Mouse (Mus musculus): Measurements from ENCODE around the gene Serping1.
A peak's percentile ranks its signal among the peaks of the same experiment; 100 is the strongest.

Serping1 gene

DNA sequence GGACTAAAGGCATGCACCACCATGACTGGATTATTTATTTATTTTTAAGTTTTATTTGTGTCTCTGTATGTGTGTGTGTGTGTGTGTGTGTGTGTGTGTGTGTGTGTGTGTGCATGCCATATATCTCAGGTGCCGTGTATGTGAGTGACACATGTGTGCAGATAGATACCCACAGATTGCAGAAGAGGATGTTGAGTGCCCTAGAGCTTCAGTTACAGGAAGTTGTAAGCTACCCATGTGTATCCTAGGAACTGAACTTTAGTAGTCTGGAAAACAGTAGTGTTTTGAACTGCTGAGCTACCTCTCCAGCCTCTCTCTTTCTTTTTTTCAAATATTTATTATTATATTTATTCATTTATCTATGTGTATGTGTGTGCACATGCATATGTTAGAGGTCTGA lies 8.1 kb upstream of the Serping1 start:
- DNase-seq (ENCODE audit: low read depth, low spot score) = no peak

DNA sequence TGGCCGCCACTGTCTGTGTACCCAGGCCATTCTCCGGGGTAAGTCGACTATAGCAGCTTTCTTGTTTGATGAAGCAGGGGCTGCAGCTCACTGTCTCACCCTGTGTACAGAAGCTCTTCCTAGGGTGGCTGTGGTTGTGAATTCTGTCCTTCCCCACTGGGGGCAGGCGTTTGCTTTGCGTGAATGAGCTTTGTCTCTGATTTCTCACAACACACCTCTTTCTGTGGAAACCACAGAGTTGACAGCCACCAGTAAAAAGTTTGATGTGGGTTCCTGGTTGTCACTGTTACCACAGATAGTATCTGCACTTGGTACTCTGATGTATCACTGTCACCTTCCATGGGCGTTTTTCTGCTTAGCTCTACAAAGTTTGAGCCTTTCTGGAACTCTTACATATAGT lies 4.0 kb upstream of the Serping1 start:
- peak; percentile 67 for DNase-seq (ENCODE audit: low read depth, low spot score)

DNA sequence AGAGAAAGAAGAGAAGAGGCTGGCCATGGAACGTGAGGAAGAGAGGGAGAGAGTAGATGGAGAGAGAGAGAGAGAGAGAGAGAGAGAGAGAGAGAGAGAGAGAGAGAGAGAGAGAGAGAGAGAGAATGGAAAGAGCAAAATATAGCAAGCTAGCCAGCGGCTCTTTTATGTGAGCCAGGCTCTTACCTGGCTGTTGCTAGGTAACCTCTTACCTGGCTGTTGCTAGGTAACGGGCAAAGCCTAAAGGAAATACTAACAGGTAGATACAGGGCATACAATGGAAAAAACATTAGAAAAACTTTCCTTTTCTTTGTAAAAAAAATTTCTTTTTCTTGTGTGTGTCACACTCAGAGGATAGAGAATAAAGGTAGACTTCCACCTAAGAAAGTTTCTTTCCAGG lies 2.5 kb upstream of the Serping1 start:
- DNase-seq (ENCODE audit: low read depth, low spot score) = no peak

DNA sequence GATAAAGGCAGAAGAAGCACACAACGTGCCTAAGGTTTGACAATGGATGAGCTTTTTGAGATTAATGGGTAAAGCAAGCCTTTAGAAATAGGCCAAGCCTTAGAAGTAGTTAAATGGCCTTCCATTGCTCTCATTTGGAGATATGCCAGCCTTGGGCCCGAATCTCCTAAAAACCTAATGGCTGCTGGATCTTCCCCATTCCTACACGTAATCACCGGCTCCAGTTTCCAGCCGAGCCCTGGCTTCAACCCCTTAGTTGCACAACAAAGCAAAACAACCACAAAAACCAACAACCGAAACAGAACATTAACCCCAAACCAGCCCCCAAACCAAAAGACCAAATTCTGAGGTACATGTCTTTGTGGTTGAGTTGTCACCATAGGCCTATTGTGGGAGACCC lies 421 bp upstream of the Serping1 start:
- DNase-seq (ENCODE audit: low read depth, low spot score) = no peak

DNA sequence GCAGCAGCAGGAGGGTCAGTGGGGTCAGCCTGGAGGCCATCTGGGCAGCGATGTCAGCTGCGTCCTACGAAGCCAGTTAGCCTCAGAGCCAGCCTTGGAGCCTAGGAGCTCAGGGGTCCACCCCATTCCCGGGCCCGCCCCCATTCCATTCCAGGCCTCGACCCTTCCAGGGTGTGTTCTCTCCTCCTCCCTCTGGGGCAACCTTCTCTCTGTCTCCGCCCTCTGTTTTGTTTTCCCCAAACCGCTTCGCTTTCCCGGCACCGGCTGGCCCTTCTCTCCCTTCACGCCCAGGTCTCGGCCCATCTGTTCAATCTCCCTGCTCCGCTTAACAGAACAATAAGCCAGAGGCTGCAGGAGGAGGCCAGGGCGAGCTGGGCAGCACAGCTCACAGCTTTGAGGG lies 493 bp downstream of the Serping1 start:
- DNase-seq (ENCODE audit: low read depth, low spot score) = peak; percentile 86

DNA sequence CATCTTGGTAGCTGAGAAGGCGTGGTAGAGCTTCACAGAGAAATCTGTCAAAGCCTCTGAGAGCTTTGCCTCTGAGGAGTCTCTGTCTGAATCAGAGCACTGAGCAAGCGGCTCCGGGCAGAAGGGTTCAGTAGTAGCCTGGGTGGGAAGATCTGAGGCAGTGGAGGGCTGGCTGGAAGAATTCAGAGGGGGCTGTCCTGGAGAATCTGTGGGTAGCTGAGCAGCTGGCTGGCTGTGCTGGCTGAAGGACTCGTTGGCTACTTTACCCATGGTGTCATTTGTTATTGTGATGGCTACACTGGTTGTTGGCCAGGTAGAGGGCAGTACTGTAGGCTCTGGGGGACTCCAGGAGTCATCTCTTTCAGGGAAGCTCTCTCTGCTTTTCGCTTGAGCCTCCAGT lies 2.0 kb downstream of the Serping1 start:
- DNase-seq (ENCODE audit: low read depth, low spot score) = no peak

DNA sequence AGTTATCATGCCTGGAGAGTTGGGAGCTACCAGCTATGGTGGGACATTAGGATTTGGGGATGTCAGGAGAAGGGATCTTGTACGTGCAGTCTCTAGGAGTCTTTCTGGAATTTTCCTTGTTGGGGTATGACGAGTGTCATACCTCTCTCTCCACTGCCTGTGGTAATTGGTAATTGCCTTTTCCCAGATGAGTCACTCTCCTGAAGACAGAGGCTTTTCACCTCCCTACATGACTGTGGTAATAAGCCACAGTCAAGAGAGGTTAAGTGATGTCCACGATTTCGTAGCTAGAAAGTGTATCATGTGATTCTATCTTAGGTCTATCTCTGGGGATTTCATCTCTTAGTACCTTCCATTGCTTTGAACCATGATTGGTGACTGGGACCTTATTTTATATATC lies 2.8 kb downstream of the Serping1 start:
- no peak for DNase-seq (ENCODE audit: low read depth, low spot score)

DNA sequence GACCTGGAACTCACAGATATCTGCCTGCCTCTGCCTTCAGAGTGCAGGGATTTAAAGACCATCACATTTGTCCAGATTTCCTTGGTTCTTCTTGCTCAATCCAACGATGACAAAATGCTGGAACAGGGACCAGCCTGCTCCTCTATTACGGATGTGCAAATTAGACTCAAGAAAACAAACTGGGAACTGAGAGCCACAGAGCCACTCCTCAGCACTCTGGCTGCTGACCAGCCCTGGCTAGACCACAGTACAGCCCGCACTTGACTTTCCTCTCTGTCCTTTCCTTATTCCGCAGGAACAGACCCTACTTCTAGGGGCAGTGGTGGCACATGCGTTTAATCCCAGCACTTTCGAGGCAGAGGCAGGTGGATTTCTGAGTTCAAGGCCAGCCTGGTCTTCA lies 4.7 kb downstream of the Serping1 start:
- no peak for DNase-seq (ENCODE audit: low read depth, low spot score)

DNA sequence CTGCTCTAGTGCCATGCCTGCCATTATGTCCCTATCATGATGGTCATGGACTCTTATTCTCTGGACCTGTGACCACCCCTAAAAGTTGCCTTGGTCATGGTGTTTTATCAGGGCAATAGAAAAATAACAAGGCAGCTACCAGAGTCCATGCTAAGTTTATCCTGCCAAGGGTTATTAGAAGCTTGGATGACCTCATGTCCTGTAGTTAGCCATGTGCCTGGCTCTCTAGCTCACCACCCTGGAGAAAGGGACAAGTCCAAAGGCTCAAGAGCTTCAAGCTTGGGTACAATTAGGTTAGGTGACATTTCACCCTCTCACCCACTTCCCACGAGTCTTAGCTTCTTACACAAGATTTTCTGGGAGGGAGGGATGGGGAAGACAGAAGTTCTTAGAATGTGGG lies 12.4 kb downstream of the Serping1 start:
- DNase-seq (ENCODE audit: low read depth, low spot score) = no peak

DNA sequence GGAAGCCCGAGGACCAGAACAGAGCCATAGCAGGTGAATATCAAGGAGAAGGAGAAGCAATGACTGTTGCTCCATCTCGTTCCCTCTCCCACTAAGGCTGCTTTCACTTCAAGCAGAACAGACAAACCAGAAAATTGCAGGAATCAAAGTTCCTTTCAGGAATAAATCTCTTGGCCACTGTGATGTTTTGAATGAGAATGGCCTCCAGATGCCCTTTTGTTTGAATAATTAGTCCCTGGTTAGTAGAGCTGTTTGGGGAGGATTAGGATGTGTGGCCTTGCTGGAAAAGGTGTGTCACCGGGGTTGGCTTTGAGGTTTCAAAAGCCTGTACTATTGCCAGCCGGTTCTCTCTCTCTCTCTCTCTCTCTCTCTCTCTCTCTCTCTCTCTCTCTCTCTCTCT lies 12.9 kb downstream of the Serping1 start:
- DNase-seq (ENCODE audit: low read depth, low spot score) = peak; percentile 71

DNA sequence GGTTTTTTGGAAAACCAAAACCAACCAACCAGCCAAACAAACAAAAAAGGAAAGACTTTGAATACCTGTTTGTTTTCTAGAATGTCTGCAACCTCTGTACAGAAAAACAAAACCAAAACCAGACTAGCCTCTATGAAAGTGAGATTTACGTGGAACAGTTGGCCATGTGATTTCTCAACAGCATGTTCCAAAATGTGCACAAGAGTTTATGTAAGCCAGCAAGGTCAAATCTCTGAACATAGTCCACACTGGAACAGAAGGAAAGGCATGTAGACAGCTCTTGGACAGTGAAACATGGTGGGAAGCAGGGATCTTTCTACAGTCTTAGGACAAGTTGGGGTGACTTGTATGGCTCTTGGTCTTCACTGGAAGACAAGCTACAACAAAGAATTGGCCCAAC lies 13.4 kb downstream of the Serping1 start:
- no peak for DNase-seq (ENCODE audit: low read depth, low spot score)

DNA sequence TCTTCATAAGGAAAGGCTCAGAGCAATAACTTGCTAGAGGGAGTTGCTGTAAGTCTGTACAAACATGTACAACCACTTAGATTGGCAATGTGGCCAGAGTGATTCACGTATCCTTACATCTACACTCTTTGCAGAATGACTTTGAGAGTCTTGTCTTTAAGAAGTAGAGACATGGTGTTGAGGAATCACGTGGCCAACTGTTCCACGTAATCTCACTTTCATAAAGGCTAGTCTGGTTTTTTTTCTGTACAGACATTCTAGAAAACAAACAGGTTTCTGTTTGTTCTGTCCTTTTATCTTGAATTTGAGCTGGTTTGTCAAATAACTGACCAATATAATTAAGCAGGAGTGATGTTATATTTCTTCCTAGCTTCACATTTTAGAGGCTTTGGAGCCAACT lies 13.9 kb downstream of the Serping1 start:
- DNase-seq (ENCODE audit: low read depth, low spot score) = no peak

DNA sequence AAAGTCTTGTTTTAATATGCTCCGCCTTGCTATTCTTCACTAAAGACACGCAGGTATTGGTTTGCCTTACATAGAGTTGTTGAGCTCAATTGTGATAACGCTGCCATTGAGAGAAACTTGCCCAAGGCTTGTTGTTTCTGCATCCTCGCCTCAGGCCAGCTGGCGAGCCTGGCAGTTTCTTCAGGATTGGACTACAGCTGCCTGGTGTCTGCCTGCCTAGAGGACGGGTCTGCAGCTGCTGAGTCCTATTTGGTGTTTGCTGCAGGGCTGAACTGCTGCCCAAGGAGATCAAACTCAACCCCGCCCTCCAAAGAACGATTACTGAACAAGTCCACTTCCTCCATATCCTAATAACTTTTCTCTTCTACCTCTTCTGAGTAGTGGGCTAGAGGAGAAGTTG lies 14.5 kb downstream of the Serping1 start:
- DNase-seq (ENCODE audit: low read depth, low spot score) = no peak

DNA sequence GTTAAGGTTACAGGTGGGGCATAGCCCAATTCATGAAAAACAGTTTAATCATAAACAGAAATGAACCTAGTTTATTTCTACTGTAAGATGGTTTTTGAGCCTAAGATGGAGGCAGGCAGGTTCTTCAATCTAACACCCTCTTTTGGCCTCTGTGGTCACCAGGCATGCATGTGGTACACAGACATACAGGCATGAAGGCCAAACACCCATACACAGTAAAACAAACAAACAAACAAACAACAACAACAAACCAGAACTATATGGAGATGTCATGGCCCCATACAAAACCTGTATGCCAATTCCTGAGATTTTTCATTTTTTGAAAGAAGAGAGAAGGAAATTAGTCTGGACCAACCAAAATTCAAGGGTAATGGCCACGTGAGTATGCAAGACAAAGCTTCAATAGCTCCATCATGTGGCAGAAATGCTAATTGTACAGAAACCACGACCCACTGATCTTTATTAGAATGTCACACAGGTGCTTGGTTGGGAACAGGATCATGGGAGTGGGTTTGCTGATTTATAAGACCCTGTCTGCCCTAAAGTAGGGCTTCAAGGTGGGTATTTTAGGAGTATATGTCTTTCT lies 16.6 kb downstream of the Serping1 start:
- DNase-seq (ENCODE audit: low read depth, low spot score) = peak; percentile 65

DNA sequence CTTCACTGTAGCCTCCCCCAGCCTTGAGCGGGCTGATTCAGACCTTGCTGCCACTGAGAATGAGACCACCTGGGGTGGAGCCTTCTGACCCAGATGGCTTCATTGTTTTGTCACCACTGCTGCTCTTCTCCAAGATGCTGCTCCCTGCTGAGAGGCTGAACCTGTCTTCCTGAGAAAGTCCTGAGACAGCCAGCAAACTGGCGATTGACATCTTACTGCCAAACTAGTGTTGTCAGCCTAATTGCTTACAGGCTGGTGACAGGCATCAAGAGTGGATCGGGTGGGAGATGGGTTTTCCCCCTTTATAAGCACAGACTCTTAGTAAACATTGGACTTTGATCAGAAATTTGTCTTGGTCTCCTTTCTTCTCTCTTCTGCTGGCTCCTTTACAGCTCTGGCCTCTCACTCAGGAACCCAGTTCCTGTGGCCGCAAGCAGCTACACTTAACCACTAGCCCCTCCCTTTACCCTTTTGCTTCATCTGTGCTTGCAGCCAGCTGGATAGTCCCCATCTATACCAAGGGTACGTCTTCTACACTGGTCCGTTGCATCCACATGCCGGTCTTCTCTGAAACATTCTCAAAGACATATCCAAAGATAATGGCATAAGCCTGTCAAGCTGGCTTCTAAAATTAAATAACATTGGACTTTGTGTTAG lies 18.1 kb downstream of the Serping1 start:
- DNase-seq (ENCODE audit: low read depth, low spot score) = peak; percentile 57

DNA sequence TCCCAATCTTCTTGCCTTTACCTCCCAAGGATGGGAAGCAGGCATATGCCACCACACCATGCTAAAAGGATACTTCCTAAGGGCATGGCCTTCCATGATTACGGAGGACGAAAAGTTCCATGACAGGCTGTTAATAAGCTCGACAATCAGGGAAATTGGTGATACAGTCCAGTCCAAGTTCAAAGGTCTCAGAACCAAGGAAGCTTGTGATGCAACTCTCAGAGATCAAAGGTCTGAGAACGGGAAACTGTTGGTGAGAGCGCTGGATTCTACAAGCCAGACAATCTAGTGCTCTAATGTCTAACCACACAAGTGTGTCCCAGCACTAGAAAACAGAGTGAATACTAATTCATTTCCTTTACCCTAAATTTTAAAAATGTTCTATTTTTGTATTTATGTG lies 19.0 kb downstream of the Serping1 start:
- no peak for DNase-seq (ENCODE audit: low read depth, low spot score)

DNA sequence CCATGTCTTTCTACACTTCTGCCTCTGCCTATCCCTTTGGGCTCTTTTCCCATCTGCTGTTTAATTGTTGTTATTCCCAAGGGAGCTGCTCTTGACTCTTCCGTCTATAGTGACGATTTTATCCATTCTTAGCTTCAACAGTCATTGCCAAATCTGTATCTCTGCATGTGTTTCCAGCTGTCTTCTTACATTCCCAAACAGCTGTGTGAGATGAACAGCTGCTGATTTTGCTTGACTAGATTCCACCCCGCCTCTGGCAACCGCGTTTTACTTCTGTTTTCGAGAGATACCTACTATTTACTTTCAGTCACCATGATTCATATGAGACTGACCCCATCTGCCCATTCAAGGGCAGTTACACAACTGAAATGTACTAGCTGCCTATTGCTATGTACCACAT lies 25.1 kb downstream of the Serping1 start:
- no peak for DNase-seq (ENCODE audit: low read depth, low spot score)

DNA sequence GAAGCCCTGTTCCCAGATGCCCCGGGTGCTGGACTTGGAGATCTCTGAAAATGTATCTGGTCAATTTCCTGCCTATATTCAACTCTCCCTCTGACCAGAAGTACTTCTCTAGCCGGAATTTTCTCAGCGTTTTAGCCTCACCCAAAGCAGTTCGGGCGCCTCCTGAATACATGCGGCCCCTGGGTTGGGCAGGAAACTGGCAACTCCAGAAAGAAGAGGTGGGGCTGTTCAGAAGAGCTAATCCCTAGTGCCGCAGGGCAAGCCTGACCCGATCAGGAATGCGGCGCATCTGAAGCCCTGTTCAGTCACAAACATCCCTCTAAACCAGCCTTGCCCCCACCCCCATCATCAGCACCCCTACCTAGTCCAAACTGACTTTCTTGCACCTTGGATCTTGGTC lies 31.1 kb downstream of the Serping1 start:
- peak; percentile 94 for DNase-seq (ENCODE audit: low read depth, low spot score)

DNA sequence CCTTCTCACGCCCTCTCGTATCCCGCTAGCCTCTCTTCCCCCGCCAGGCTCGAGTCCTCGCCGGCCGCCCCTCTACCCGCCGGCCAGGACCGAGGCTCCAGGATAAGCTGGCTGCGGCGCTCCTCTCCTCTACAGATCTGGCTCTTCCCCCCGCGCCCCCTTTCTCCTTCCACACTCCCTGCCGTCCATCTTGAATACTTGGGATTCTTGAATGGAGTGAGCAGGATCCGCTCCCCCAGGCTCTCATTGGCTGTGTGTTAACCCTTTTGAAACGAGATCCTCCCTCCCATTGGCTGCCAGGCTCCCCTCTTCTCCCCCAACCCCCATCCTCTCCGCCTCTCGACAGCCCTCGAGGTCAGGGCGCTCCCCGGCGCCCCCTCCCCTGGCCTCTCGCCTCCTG lies 31.7 kb downstream of the Serping1 start, which contains the start of gene Gm19426:
TSS of gene Gm19426 (minus strand) at position 95 of the 400 bp plus-strand sequence.
- peak; percentile 98 for DNase-seq (ENCODE audit: low read depth, low spot score)

DNA sequence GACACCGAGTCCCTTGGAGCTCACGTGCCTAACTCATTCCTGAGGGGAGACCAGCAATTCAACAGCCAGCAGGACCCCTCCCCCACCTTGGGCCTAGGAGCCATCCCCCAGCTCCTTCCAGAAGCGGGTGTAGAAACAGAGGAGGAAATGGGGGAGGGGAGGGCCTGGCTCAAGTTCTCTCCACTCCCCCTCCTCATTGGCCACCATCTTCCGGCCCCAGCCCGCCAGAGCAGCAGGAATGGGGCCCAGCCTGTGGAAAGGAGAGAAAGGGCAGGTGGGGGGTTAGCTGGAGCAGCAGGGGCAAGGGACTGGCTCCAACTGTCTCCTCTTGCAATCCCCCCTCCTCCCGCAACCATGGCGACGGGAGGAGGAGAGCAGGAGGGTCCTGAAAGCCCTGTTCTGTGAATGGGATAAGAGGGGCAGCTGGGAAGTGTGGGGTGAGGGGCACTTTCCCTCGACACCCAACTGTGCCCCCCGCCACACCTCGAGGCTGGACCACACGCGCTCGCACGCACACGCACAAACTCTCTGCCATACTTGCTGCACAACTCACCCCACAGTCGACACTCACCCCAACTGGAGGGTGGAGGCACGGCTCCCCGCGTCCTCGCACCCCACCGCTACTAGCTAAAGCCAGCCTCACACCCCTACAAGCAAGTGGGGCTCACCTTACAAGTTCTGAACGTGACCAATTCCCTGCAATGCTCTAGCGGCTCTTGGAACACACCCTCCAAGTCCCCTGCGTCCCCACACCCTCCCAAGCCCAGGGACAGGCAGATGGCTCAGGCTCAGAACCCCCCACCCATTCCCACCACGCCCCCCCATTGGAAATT lies 32.6 kb downstream of the Serping1 start:
- peak; percentile 99 for DNase-seq (ENCODE audit: low read depth, low spot score)

DNA sequence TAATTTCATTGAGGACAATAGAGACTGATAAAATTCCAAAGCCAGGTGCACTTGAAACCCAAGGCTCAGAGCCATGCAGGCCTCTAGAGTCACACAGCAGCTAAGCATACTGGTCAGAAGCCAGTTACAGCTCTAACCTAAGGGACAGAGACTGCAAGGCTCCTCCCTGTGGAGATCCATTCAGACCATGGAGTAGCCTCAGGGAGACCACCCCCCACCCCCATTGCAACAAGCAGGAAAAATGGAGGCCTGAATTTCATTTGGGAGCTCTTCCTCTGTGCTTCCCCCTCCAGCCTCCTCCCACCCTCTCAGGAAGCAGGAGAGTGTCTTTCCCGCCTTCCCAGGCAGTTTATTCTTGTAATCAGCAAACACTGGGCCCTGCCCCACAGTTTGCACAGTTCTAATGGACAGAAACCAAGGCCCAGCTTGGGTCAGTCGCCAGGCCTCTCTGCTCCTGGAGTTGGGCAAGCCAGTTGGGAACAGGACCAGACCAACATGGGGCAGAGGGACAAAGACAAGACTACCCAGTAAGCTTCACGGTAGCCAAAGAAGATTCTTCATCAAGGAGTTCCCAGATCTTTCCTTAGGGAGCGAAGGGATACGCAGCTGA lies 33.3 kb downstream of the Serping1 start:
- peak; percentile 74 for DNase-seq (ENCODE audit: low read depth, low spot score)

DNA sequence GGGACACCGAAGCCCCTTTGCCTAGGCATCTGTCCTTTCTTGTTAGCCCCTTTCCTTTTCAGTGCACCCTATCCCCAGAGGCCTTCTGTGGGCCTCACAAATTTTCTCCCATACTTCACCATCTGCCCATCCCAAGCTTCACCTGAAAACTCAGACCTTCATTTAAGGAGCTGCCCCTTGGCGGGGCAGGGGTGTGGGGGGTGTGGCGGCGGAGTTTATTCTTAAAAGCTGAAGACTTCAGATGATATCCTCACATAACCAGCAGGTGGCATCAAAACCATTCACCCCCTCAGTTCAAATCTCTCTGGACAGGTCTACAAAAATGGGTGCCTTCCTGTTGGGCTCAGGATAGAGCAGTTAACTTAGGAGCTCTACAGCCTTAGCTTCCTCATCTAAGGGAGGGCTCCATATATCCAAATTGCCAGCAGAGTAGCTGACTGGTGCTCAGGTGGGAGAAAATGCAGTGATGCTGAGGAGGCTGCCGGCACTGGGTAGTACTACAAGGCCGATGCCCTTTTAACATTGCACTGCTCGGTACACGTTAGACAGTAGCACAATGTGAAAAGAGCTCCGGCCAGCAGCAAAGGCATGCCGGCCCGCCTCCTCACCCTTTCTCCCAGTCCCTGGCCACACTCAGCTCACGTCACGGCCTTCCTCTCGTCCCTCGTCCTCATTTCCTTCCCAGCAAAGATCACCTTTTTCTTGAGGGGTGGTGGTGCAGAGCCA lies 34.5 kb downstream of the Serping1 start:
- peak; percentile 83 for DNase-seq (ENCODE audit: low read depth, low spot score)

All from ES-CJ7 (cell line).